Mouse (Mus musculus) kidney, adult 8-10 months (tissue): Measurements from ENCODE around the gene Cst3.

Source experiments
- DNase-seq, 2 experiments: peaks; one replicate each; pipeline ENCODE4 v3.0.0; 2022

The Cst3 gene

DNA sequence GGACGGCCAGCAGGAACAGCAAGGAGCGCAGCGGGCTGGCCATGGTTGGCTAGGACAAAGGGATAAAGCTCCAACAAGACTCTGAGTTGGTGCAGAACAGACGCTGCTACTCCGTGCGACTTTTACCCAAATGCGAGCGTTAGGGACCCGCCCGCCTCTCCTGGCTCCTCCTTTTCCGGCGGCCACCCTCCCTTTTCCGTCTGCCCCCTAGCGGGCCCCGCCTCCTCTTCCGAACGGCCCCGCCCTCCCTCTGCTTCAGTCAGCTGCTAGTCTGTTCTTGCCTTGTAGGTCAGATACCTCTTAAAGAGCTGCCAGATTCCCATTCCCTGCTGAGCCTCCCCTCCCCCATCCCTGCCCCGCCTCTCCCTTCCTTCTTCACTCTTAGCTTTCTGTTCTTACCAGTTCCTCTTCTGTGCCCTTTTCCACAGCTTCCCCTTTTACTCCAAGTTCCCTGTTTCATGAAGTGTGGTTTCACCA is at the start of gene Cst3:
Cst3 (minus strand) TSS at position 358 of the 477 bp plus-strand sequence.
- DNase-seq = peak; percentile 95 to 96

GRCm38 (mm10) chr2:148902286-148902685 is 26.8 kb upstream of the Cst3 start:
- DNase-seq = peak; percentile 35 to 71

DNA sequence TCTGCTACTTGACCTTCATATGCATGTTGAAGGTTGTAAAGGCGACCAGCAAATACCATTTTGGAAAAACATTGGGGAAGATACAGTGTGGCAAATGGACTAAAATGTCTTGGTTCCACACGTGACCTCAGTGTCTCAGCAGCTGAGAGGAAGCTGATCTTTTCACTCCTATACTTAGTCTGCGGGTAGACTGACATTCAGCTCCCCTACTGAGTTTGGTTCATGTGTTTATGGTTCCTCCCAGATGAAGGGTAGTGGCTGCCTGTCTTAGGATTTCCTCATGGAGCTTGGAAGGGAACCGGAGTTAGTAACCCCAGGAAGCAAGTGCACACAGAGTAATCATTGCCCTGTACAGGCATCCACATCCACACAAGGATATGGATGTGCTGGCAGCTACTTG is 24.8 kb upstream of the Cst3 start:
- no peak for DNase-seq

- DNase-seq = no peak
Observed at GRCm38 (mm10) chr2:148896219-148896618, 20.7 kb upstream of the Cst3 start.

DNA sequence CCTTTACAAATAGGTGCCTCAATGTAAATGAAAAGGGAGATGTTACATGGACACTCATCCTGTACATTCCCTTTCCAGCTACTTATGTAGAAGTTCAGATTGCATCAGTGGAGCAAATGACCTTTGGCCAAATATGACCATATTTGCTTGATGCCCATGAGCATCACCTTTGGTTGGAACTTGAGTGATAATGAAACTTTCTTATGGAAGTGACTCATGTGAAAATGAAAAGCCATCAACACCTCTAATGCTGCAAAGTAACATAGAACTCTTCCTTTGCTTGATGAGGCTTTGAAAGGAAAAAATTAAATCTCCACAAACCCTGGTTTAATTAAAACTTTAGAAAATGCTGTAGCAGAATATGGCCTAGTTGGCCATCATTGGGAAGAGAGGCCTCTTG is 17.6 kb upstream of the Cst3 start:
- no peak for DNase-seq

- DNase-seq = no peak
Observed at GRCm38 (mm10) chr2:148890021-148890851, 14.7 kb upstream of the Cst3 start.

DNA sequence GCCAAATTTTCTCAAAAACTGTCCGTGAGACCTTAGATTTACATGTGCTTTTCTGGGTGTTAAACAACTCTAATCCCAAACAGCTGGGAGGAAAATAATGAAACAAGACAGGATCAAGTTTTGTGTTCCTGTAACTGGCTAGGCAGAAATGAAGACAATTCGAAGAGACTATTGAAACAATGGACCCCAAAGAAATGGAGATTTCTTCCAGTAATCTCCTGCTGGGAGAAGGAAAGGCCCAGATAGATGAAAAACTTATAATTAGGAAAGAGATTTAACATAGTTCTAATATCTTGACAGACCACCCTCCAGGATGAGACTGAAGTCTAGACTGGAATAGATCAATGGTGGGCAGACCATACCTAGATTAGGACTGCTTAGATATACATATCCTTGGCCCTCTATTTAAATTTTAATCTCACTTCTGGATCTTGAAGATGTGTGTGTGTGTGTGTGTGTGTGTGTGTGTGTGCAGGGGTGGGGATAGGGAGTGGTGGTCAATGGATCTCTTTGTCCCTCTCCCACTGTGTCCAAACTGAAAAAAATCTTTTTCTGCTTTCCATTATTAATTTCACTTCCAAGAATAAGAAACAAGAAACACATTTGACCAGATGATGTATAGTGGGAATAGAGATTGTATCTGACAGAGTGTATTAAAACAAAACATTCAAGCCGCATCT is 14.0 kb upstream of the Cst3 start:
- no peak for DNase-seq

GRCm38 (mm10) chr2:148888872-148889271 is 13.4 kb upstream of the Cst3 start:
- no peak for DNase-seq

- no peak for DNase-seq
Observed at GRCm38 (mm10) chr2:148884738-148885137, 9.2 kb upstream of the Cst3 start.

DNA sequence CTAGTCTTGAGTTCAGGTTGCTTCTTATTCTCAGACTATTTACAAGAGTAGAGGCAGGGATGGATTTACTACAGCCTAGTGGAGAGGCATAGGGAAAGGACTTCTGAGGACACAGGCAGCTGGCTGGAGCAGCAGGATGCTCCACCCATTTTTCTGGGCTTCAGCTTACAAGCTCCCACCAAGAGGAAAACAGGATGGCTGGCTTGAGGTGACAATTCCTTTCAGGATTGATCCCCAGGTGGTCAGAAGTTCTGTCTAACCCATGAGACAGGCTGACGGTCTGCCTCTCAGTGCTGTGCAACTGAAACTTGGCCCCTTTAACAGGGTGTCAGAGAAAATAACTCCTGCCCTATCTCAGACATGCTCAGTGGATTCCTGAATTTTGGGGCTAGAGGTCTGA is 3.7 kb upstream of the Cst3 start:
- peak in 1 of 2 experiments; percentile 38 for DNase-seq

GRCm38 (mm10) chr2:148878641-148879130 is 3.2 kb upstream of the Cst3 start:
- no peak for DNase-seq

GRCm38 (mm10) chr2:148877016-148877770 is 1.7 kb upstream of the Cst3 start:
- DNase-seq = peak; percentile 53 to 60

DNA sequence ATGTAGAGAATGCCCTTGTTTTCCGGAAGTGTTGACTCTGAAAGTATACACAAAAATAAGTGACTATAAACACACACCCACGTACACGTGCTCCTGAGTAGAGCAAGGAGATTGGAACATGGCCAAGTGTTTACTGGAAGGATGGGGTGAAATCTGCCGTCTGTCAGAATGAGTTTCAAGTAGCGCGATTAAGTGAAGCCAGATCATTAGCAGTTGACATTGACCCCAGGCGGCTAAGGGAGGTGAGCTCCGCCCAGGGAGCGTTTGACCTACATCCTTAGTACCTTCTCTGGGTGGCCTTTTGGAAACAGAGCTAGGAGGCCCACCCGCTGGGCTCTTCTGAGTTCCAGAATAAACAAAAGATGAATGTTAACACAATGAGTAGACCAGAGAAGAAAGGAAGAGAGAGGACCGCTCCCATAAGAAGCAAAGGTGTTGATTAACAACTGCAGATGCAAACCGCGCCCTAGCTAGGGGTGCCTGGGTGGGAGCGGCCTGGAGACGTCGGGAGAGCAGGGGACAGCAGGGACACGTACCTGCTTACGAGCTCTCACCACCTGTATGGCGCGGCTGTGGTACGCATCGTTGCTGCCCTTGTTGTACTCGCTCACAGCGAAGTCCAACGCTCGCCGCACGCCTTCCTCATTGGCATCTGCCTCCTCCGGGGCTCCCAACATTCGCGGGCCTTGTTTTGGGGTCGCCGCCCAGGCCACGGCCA is 716 bp downstream of the Cst3 start:
- DNase-seq = peak in 1 of 2 experiments; percentile 38

DNA sequence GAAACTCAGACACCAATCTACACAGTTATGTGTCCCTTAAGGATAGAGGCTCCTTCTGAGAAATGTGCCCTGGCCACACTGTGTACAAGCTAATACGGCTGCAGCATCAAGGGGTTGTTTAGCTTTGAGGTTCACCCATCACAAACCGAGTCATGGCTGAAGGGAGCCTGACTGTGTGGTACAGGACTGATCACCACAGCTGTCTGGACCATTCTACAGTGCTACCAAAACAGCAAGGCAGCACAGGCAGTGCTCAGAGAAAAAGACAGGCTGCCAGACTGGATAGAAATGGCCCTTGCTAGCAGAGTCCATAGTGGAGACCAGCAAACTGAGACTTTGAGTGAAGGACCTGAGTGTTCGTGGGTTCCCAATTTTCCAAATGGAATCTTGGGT is 1.3 kb downstream of the Cst3 start:
- DNase-seq = no peak

DNA sequence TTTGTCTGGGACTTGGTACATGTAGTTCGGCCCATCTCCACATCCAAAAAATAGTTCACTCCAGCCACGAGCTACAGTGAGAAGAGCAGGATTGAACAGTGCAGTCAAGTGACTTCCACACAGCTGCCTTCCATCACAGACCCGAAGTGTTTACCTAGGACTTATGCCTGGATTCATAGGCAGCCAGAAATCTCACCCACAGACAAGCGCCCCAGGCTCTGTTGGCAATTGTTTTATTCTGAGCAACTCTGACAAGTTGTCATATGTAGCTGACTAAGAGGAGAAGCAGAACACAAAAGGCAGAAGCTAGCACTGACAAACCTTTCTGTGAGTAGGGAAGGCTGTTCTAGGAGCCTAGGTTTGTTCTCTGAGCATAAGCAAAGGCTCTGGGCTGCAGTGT is 2.6 kb downstream of the Cst3 start:
- no peak for DNase-seq

DNA sequence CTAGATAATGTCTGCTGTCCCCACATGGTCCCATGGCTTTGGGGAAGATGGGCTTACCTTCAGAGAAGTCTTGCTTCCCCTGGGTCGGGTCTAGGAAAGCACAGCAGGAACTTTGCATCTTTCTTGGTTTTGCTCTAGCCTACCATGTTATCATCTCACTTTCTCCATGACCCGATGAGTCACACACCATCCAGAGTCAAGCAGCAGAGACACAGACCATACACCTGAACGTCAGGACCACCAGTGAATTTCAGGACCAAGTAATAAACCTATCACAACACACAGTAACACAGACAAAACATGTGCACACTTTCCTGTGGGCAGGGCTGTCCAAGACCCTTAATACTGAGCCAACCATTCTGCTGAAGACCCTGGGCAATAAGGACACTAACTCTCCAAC is 5.0 kb downstream of the Cst3 start:
- no peak for DNase-seq

- DNase-seq = no peak
Observed at GRCm38 (mm10) chr2:148868959-148869358, 6.5 kb downstream of the Cst3 start.

DNA sequence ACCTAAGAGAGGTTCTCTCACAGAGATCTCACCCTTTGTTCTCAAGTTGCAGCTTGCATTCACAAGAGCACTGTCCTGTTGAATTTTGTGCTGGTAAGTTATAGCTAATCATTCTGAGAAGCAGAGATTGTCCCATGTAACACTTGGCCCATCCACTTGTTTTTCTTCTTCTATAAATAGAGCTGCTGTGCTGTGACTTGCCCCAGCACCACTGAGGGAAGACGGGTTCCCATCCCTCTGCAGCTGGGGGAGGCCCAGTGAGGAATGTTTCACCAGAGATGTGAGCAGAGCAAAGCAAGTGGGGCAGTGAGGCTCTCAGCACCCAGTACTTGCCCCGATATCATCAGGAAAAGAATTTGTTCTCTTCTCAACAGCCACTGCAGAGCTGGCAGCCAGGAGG is 10.5 kb downstream of the Cst3 start, which contains the start of gene 9230104L09Rik:
9230104L09Rik (minus strand) TSS at position 73 of the 400 bp plus-strand sequence.
- no peak for DNase-seq

GRCm38 (mm10) chr2:148861693-148862092 is 13.8 kb downstream of the Cst3 start:
- DNase-seq = no peak

DNA sequence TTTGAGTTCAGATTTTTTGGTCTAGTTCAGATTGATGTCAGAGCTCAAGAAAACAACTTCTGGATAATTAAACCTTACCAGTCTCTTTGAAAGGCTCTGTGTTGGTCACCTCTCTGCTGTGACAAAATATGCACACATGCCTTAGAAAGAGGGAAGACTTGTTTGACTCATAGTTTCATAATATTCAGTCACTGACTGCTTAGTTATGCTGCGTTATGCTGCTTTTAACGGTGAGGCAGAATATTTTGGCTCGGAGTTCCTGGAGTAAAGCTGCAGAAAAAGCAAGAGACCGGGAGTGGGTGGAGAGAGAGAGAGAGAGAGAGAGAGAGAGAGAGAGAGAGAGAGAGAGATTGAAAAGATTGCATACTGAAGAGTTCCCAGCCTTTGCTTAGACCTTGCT is 14.5 kb downstream of the Cst3 start:
- DNase-seq = no peak

DNA sequence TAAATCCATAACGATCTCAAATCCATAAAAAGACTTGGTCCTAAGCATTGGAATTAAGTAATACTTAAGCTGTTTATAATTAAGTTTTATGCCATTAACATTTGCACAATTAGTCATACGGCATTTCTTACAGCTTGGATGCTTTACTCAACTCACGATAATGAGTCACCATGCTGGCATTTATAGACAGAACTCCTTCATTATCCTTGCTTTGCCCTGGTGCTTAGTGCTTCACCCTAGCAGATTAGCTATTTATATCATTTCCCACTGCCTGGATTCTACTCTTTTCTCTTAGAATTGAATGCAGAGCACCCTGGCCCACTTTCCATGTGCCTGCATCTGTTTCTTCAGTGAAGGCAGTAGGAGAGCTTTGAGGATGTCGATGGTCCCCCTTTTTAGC is 18.0 kb downstream of the Cst3 start:
- no peak for DNase-seq

GRCm38 (mm10) chr2:148856630-148857400 is 18.7 kb downstream of the Cst3 start:
- no peak for DNase-seq
